Mouse (Mus musculus): ENCODE data around the gene Opa3.

DNA sequence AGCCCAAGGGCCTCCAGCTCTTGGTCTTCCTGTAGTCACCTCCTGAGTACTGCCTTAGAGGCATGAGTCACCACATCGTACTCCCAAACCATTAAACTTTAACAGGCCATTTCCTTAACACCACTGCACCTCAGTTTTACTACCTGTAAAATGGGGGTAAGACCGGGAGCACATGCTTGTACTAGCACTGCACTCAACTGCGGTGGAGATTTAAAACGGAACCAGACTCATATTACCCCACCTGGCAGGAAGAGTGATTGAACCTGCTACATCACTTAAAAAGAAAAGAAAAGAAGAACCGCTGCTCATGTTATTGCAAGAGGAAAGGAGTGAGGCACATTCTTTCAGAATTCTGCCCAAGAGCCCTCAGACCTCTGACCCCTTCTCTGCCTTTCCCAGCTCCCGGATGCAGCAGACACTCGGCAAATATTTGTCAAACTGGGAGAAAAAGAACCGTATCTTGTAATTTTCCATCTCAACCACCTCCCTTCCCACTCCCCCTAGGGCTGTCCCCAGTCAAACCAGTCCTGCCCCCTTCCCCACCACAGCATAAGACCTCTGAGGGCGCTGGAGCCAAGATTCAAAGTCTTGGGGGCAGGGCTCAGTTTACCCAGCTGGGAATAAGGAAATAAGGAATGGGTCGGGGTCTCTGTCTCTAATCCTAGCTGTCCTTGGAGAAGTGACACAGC, 41.0 kb downstream of the Opa3 start:
- TF ChIP-seq CTCF (conservative IDR thresholded peaks at IDR 0.05 in 1 of 2, IDR thresholded peaks at IDR 0.05 in 1 of 2; ENCODE audit: low read depth in 2 of 2, low read length in 2 of 2) = no peak
- TF ChIP-seq BHLHE40 (IDR thresholded peaks at IDR 0.05; ENCODE audit: low read depth, low read length) = no peak; the same call in none of the 2 replicates
